Mouse (Mus musculus): Measurements from ENCODE around the gene Orm3.

The Orm3 gene

GRCm38 (mm10) chr4:63401620-63402019 is 45.7 kb downstream of the Orm3 start:
- DNase-seq (ENCODE audit: low read depth, low spot score) = no peak

- DNase-seq (ENCODE audit: low read depth, low spot score) = peak; percentile 69
Measured at GRCm38 (mm10) chr4:63402056-63402455, 46.1 kb downstream of the Orm3 start.

DNA sequence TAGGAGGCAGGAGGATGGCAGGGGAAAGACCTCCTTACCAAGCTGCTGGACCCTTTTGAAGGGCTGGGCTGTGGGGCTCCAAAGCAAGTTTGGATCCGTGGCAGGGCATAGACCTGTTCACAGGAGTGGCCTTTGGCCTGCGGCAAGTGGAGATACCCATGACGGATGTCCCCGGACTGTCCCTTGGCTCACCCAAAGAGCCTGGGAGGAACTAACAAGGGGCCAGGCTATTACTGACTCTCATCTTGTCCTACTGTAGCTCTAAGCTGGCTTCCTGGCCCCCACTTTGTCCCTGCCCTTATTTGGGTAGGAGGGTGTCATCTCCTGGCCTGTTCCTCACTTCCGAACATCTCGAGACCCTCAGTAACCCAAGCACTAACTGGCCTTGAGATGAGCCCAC is 46.6 kb downstream of the Orm3 start:
- peak; percentile 42 for DNase-seq (ENCODE audit: low read depth, low spot score)

GRCm38 (mm10) chr4:63403040-63403959 is 47.3 kb downstream of the Orm3 start, which contains the start of gene Akna:
Akna (minus strand) TSS chr4:63403354.
- peak; percentile 91 for DNase-seq (ENCODE audit: low read depth, low spot score)

GRCm38 (mm10) chr4:63404205-63404604 is 48.2 kb downstream of the Orm3 start:
- DNase-seq (ENCODE audit: low read depth, low spot score) = peak; percentile 87

DNA sequence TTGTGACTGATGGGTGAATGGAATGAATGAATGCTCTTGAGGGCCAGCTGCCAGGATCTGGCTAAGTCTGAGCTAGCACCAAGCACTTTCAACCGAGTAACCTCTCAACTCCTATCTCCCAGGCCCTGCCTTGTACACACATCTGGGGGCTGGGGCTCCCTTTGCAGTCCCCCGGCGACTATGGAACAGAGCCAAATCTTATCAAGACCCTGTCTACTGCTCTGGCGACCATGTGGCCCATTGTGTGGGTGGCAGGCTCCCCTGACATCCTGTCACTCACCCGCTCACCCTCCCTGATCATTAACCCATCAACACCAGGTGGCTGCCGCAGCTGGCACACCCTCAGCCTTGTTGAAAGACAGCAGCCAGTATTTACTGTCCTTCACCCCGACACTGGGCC is 49.1 kb downstream of the Orm3 start:
- DNase-seq (ENCODE audit: low read depth, low spot score) = peak; percentile 78

GRCm38 (mm10) chr4:63405683-63406082 is 49.7 kb downstream of the Orm3 start:
- no peak for DNase-seq (ENCODE audit: low read depth, low spot score)

- DNase-seq (ENCODE audit: low read depth, low spot score) = peak; percentile 21
Measured at GRCm38 (mm10) chr4:63408247-63408646, 52.3 kb downstream of the Orm3 start.

DNA sequence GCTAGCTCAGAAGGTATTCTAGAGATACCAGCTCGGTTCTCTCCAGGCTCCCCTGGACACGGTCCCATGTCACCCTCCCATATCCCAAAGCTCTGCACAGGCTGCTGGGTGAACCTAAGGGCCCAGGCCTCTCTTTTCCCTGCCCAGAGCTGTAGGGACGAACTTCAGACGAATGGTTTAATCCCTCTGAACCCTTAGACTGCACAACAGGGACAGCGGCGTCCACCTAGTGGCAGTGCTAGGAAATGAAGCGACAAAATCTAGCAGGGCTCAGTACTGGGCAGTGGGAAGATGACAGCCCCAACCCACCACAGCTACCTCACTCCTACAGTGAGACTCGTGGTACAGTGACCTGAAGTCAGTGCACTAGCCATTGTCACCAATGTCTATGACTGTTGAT is 52.7 kb downstream of the Orm3 start:
- DNase-seq (ENCODE audit: low read depth, low spot score) = peak; percentile 72
